ENCODE assay signal across 10 mouse cellular contexts in the genomic region with DNA sequence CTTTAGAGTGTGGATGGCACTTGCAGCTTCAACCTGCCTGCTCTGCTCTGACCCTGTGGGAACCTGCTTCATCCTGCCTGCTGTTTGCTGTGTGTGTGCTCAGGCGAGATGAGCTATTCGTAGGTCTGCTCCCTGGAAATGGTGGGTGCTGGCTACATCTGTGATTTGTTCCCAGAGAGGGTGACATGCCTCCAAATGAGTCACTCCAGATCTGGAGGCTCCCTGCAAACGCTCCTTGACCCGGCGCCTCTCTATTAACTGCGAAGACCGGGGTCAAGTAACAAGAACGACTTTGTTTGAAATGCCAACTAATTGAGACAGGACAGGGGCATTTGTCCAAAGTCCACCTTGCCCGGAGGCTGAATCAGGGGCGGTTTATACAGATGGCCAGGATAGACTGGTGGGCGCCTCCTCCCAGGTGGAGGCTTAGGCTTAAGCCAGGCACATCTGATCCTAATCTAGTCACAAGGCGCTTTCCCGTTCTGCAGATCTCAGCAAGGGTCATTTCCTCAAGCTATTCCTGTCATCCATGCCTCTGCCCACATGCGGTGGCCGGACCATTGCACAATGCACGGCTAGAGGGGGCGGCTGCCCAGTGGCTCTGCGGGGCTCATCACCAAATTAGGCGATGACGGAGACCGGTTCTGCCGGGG. TPM values are rescaled to one million over a fixed set of nuclear protein-coding genes. Genes with fewer than 3 reads are reported as not detected.
A peak's percentile ranks its signal among the peaks of the same experiment; 100 is the strongest.
DNase-seq lines count a peak whose midpoint lies in the region; ATAC-seq lines count a peak whose summit lies in the region.
"Had no signal": no experiment of that assay in that cellular context is flagged by ENCODE, and none has a peak within 500 bp of the region (broad histone marks: within the 10 kb centered on the region; RNA-seq: fewer than 3 reads in every experiment).

No protein-coding gene starts in this region.

- WGBS in heart, embryonic 15.5 days, result 12% methylated on average over 22 of the region's 22 CpGs
- 8% methylated on average over 22 of the region's 22 CpGs for WGBS in forebrain, embryonic 10.5 days
- 3% methylated on average over 22 of the region's 22 CpGs for WGBS in kidney, embryonic 16.5 days

- no peaks in the 10 kb centered on the region for H3K9me3 ChIP-seq in heart, embryonic 15.5 days (replicated peaks)
- peaks cover 6% of the 10 kb centered on the region; the same call in 1 of the 2 replicates for H3K9me3 ChIP-seq in forebrain, embryonic 10.5 days
- no peaks in the 10 kb centered on the region for H3K9me3 ChIP-seq in kidney, embryonic 16.5 days (ENCODE audit: low read length)
- H3K9me3 ChIP-seq in megakaryocyte, embryonic 14.5 days, result peaks cover 6% of the 10 kb centered on the region

- peaks cover 39% of the 10 kb centered on the region for H3K36me3 ChIP-seq in heart, embryonic 15.5 days
- peaks cover 76% of the 10 kb centered on the region for H3K36me3 ChIP-seq in forebrain, embryonic 10.5 days (replicated peaks)
- peaks cover 47% of the 10 kb centered on the region for H3K36me3 ChIP-seq in kidney, embryonic 16.5 days (ENCODE audit: insufficient read depth, low read length)
- peaks cover 74% of the 10 kb centered on the region for H3K36me3 ChIP-seq in megakaryocyte, embryonic 14.5 days (replicated peaks; ENCODE audit: low read length)

- H3K4me2 ChIP-seq in heart, embryonic 15.5 days, result peak overlapping the region; percentile 89
- H3K4me2 ChIP-seq in kidney, embryonic 16.5 days (replicated peaks; ENCODE audit: low read depth, low read length), result peak overlapping the region; percentile 98

- peak overlapping the region; percentile 75 for H3K9ac ChIP-seq in heart, embryonic 15.5 days
- peak overlapping the region; percentile 100 for H3K9ac ChIP-seq in kidney, embryonic 16.5 days (replicated peaks; ENCODE audit: low read length)

- no peaks in the 10 kb centered on the region for H3K27me3 ChIP-seq in heart, embryonic 15.5 days
- no peaks in the 10 kb centered on the region for H3K27me3 ChIP-seq in forebrain, embryonic 10.5 days (ENCODE audit: poor library complexity, severe bottlenecking)
- no peaks in the 10 kb centered on the region for H3K27me3 ChIP-seq in kidney, embryonic 16.5 days (ENCODE audit: insufficient read depth, low read length)
- peaks cover 6% of the 10 kb centered on the region for H3K27me3 ChIP-seq in megakaryocyte, embryonic 14.5 days (replicated peaks)

- H3K4me1 ChIP-seq in heart, embryonic 15.5 days (replicated peaks), result peaks cover 38% of the 10 kb centered on the region
- H3K4me1 ChIP-seq in forebrain, embryonic 10.5 days, result peaks cover 56% of the 10 kb centered on the region
- peaks cover 46% of the 10 kb centered on the region for H3K4me1 ChIP-seq in kidney, embryonic 16.5 days (ENCODE audit: insufficient read depth, low read length)
- H3K4me1 ChIP-seq in megakaryocyte, embryonic 14.5 days, result peaks cover 53% of the 10 kb centered on the region

- DNase-seq in heart, adult 8-10 months (ENCODE audit: low spot score), result no peak
- DNase-seq in MN1 (ENCODE audit: low spot score), result peak; percentile 72
- no peak for DNase-seq in forebrain, embryonic 10.5 days (ENCODE audit: extremely low spot score, low spot score)
- DNase-seq in spleen, adult 12 weeks (ENCODE audit: low spot score), result no peak
- DNase-seq in cerebellum, adult 11-12 months, result no peak

- ATAC-seq in heart, embryonic 15.5 days (replicated peaks; ENCODE audit: insufficient number of reproducible peaks, insufficient read depth, low FRiP score, low read depth), result no peak; the same call in 1 of the 2 replicates
- peak; percentile 52 for ATAC-seq in kidney, embryonic 16.5 days (ENCODE audit: low FRiP score, low TSS enrichment)

- peak overlapping the region; percentile 95 for H3K27ac ChIP-seq in heart, embryonic 15.5 days
- peak overlapping the region; percentile 99 for H3K27ac ChIP-seq in forebrain, embryonic 10.5 days
- H3K27ac ChIP-seq in kidney, embryonic 16.5 days (ENCODE audit: low read length), result peak overlapping the region; percentile 97

- H3K4me3 ChIP-seq in heart, embryonic 15.5 days, result peak overlapping the region; percentile 92
- H3K4me3 ChIP-seq in forebrain, embryonic 10.5 days, result peak overlapping the region; percentile 99
- H3K4me3 ChIP-seq in kidney, embryonic 16.5 days (ENCODE audit: low read length), result peak overlapping the region; percentile 98
- H3K4me3 ChIP-seq in megakaryocyte, embryonic 14.5 days (replicated peaks), result peak overlapping the region; percentile 96

RNA-seq across cellular contexts. Expression of gene Rpl10a, which starts 0.5 kb away (rescaled TPM):
- polyA plus RNA-seq in heart, embryonic 15.5 days (2015; fragmentation: Nextera tagmentation; extraction: Ambion mirVana), result 305 and 312 TPM in 2 replicates
- total RNA-seq in heart, adult 8-10 months (2022), result 100 to 1,000 TPM; 377 to 423 (median 382) TPM
- 511 and 540 TPM in 2 replicates for polyA plus RNA-seq in forebrain, embryonic 10.5 days (2016; fragmentation: Nextera tagmentation; extraction: Ambion mirVana)
- 543 and 653 TPM in 2 replicates for polyA plus RNA-seq in kidney, embryonic 16.5 days (2015; fragmentation: Nextera tagmentation; extraction: Ambion mirVana)
- polyA plus RNA-seq in megakaryocyte, embryonic 14.5 days (2012; ENCODE audit: insufficient read depth, low replicate concordance), result 4,291 and 7,093 TPM in 2 replicates

RNA-seq across cellular contexts. Expression of gene Fance, which starts 14.5 kb away (rescaled TPM):
- polyA plus RNA-seq in heart, embryonic 15.5 days (2015; fragmentation: Nextera tagmentation; extraction: Ambion mirVana), result 18.8 and 25.3 TPM in 2 replicates
- total RNA-seq in heart, adult 8-10 months (2022), result 10 to 100 TPM in 3 of 4 experiments, 1 to 10 TPM in 1; 9.2 to 15.2 (median 12.3) TPM
- polyA plus RNA-seq in forebrain, embryonic 10.5 days (2016; fragmentation: Nextera tagmentation; extraction: Ambion mirVana), result 31.6 and 32.5 TPM in 2 replicates
- polyA plus RNA-seq in kidney, embryonic 16.5 days (2015; fragmentation: Nextera tagmentation; extraction: Ambion mirVana), result 32.3 and 34.0 TPM in 2 replicates
- polyA plus RNA-seq in megakaryocyte, embryonic 14.5 days (2012; ENCODE audit: insufficient read depth, low replicate concordance), result 33.1 and 40.3 TPM in 2 replicates

RNA-seq across cellular contexts. Expression of gene Tead3, which starts 22.8 kb away (rescaled TPM):
- polyA plus RNA-seq in heart, embryonic 15.5 days (2015; fragmentation: Nextera tagmentation; extraction: Ambion mirVana), result 5.3 and 6.6 TPM in 2 replicates
- 10 to 100 TPM in 3 of 4 experiments, 1 to 10 TPM in 1; 8.4 to 15.6 (median 11.7) TPM for total RNA-seq in heart, adult 8-10 months (2022)
- polyA plus RNA-seq in forebrain, embryonic 10.5 days (2016; fragmentation: Nextera tagmentation; extraction: Ambion mirVana), result 5.2 and 5.5 TPM in 2 replicates
- 10.7 and 11.5 TPM in 2 replicates for polyA plus RNA-seq in kidney, embryonic 16.5 days (2015; fragmentation: Nextera tagmentation; extraction: Ambion mirVana)
- 0.26 TPM in 1 of 2 replicates, not detected in the other for polyA plus RNA-seq in megakaryocyte, embryonic 14.5 days (2012; ENCODE audit: insufficient read depth, low replicate concordance)
- total RNA-seq: neutrophil, adult 5-6 weeks had no signal

RNA-seq across cellular contexts. Expression of gene Tulp1, which starts 37.2 kb away (rescaled TPM):
- 2.6 and 4.3 TPM in 2 replicates for polyA plus RNA-seq in heart, embryonic 15.5 days (2015; fragmentation: Nextera tagmentation; extraction: Ambion mirVana)
- total RNA-seq in heart, adult 8-10 months (2022), result not detected
- 3.5 and 3.8 TPM in 2 replicates for polyA plus RNA-seq in forebrain, embryonic 10.5 days (2016; fragmentation: Nextera tagmentation; extraction: Ambion mirVana)
- polyA plus RNA-seq in kidney, embryonic 16.5 days (2015; fragmentation: Nextera tagmentation; extraction: Ambion mirVana), result 6.4 and 8.7 TPM in 2 replicates
- 2.7 TPM in 1 of 2 replicates, not detected in the other for polyA plus RNA-seq in megakaryocyte, embryonic 14.5 days (2012; ENCODE audit: insufficient read depth, low replicate concordance)
- total RNA-seq: adrenal gland, adult 18-20 months; neutrophil, adult 5-6 weeks had no signal
